Mouse (Mus musculus) skeletal muscle tissue, postnatal 0 days (tissue): ENCODE measurements around the gene Gm5890. TPM values are rescaled to one million over a fixed set of nuclear protein-coding genes. Genes with fewer than 3 reads are reported as not detected.

Source experiments
- polyA plus RNA-seq: library from polyadenylated mRNA; unstranded; fragments of >200 nt; fragmentation: Nextera tagmentation; extraction: Ambion mirVana; gene quantifications from 2 replicates; pipeline ENCODE4 v1.2.1, GENCODE M21; 2015

The Gm5890 gene
- polyA plus RNA-seq, result not detected in 2 replicates

GRCm38 (mm10) chr7:20262734-20263133, at the start of gene Gm5890:
Gene Gm5890, minus strand, starts transcription at chr7:20262834.

DNA sequence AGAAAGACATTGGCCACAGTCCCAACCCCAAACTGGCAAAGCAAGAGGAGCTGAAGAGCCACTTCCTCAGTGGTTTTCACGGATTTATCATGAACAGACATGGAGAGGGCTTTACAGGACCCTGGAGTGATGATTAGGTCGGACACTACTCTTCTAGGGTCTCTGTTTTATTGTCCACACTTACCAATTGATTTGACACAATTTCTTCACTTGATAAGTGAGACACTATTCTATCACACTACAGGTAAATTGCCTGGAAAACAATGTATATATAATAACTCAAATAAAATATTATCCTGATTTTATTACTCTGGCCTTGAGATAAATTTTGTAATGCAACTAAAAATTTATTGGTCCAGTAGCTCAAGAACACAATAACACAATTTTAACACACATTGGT, 28.9 kb downstream of the Gm5890 start, which contains the start of gene Gm4498:
Gene Gm4498, minus strand, starts transcription at position 101 of the 400 bp plus-strand sequence.

Other genes with a start within 250 kb of the Gm5890 start
- gene Vmn1r91, start 163.2 kb downstream of the Gm5890 start, polyA plus RNA-seq, result not detected in 2 replicates
- not detected in 2 replicates for gene Gm16442, start 140.3 kb downstream of the Gm5890 start, polyA plus RNA-seq
- not detected in 2 replicates for gene Vmn1r93, start 123.7 kb downstream of the Gm5890 start, polyA plus RNA-seq
- gene Vmn1r94, start 94.5 kb downstream of the Gm5890 start, polyA plus RNA-seq, result not detected in 2 replicates
- not detected in 2 replicates for gene Vmn1r95, start 69.1 kb downstream of the Gm5890 start, polyA plus RNA-seq
- not detected in 2 replicates for gene Gm6164, start 57.2 kb downstream of the Gm5890 start, polyA plus RNA-seq
- not detected in 2 replicates for gene Gm4498, start 29.0 kb downstream of the Gm5890 start, polyA plus RNA-seq
- gene Gm4133, start 71.2 kb upstream of the Gm5890 start, polyA plus RNA-seq, result not detected in 2 replicates
- gene Gm5728, start 112.6 kb upstream of the Gm5890 start, polyA plus RNA-seq, result not detected in 2 replicates
- not detected in 2 replicates for gene Vmn1r100, start 155.1 kb upstream of the Gm5890 start, polyA plus RNA-seq
- gene Vmn1r101, start 179.8 kb upstream of the Gm5890 start, polyA plus RNA-seq, result not detected in 2 replicates
- gene Gm10670, start 212.1 kb upstream of the Gm5890 start, polyA plus RNA-seq, result not detected in 2 replicates
- gene Vmn1r103, start 247.7 kb upstream of the Gm5890 start, polyA plus RNA-seq, result not detected in 2 replicates